Mouse (Mus musculus): ENCODE measurements around the gene Fanci.

The Fanci gene

GRCm38 (mm10) chr7:79464776-79465420 lies 73.2 kb downstream of the Fanci start:
- peak; percentile 41 to 56 for DNase-seq

DNA sequence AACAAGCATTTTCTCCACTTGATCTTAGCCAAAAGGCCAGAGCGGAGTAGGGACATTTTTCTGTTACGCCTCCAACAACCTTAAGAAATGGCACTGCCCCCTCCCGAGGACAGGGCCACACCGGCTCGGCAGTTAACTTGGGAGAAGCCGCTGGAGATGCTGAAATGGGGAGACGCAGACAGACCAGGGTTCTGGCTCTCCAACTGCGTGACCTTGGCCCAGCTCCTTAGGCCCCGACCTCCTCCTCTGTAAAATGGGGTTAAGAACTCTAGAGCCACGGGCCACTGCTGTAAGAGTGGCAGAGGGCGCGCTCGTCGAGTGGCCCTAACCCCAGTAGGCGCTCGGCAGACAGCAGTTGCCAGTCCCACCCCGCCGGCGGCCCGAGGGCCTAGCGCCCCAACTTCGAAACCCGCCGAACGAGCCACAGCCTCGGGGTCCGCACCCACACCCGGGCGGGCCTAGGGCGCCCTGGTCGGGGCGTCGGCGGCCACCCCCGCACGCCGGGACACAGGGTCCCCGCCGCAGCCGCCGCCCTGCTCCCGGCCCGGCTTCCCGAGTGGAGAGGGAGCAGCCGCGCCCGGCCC lies 73.8 kb downstream of the Fanci start:
- DNase-seq: peak in 1 of 2 experiments; percentile 47

- DNase-seq: peak; percentile 98 to 100
Observed at GRCm38 (mm10) chr7:79466053-79466901, 74.5 kb downstream of the Fanci start, which contains the start of gene Polg. Gene Polg, minus strand, starts transcription at chr7:79466362.

DNA sequence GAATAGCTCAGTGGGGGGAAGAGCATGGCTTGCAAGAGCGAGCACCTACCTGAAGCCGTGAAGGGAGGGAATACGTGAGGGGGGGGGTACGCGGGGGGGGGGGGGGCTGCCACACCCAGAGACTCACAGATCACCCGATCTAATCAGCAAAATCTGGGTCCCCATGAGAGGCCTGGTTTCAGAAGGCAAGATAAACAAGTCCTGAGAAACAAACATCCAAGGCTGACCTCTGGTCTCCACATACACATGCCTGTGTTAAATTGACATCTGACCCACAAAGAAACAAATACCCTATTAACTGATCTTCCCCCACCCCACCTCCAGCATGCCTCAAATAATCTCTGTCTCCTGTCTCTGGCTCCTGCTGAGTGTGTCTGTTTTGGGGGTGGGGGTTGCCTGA lies 76.2 kb downstream of the Fanci start:
- no peak for DNase-seq

DNA sequence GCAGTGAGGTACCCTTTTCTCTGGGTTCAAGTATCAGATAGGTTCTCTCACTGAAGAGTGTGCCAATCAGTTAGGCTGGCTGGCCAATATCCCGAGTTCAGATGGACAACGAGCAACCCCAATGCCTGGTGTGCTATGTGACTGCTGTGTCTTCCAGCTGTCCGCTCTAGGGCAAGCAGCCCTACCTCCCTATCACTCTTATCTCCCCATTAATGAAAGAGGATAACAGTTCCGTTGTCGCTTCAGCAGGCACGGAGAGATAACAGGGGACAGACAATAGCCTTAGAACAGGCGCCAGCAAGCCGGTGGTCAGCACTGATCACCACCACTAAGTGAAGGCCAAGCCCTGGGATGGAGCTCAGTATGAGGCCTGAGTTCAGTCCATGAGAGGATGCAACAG lies 77.3 kb downstream of the Fanci start:
- no peak for DNase-seq

- DNase-seq: no peak
Observed at GRCm38 (mm10) chr7:79469766-79470165, 78.0 kb downstream of the Fanci start.

DNA sequence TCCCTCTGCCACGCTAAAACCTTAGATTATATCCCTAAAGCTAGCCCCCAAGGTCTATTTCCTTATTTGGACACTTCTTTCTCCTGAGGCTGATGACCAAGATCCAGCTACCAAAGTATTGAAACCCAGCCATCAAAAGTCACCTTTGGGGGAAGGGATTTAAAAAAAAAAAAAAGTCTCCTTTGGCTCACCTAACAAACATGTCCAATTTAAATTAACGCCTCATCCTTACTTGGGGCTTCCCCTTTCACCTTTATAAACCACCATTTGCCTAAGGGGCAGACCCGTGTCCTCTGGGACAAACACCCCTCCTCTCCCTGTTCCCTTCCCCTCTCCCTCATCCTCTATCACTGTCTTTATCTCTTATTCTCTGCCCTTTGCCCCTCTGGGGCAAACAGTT lies 79.0 kb downstream of the Fanci start:
- DNase-seq: no peak

DNA sequence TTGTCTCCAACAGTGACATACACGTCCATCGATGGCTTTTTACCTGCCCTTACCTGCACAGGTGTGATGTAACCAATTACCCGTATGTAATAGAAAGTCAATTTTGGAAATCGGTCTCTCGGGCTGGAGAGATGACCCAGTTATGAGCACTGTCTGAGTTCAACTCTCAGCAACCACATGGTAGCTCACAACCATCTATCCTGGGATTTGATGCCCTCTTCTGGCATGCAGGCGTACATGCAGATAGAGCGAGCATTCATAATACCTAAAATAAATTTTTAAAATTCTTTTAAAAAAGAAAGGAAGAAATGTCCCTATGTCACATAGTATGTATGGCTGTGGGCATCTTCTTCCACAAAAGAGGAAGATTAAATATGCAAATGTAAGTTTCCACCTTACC lies 79.7 kb downstream of the Fanci start:
- DNase-seq: no peak

GRCm38 (mm10) chr7:79472792-79473191 lies 81.1 kb downstream of the Fanci start:
- no peak for DNase-seq

- no peak for DNase-seq
Observed at GRCm38 (mm10) chr7:79473496-79474194, 81.9 kb downstream of the Fanci start.

DNA sequence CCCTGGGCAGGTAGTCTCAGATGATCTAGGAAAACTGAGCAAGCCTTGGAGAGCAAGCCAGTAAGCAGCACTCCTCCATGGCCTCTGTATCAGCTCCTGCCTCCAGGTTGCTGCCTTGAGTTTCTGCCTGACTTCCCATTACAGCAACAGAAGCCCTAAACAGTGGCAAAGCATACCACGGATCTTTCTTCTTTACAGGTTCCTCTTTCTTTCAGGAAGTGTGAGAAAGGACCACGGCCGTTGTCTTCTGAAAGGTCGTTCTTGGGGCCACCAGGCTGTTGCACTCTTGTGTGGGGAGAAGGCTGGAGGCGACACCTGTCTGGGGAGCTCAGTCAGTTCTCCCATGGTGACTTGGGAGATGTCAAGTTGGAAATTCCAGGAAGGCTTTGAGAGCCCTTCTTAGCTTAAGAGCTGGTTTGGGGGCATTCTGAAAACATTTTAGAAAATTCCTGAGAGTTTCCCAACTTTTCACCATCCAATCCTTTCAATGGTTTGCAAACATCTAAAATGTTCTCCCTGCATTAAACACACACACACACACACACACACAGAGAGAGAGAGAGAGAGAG lies 83.2 kb downstream of the Fanci start:
- DNase-seq: no peak

GRCm38 (mm10) chr7:79486528-79486927 lies 94.8 kb downstream of the Fanci start:
- no peak for DNase-seq

DNA sequence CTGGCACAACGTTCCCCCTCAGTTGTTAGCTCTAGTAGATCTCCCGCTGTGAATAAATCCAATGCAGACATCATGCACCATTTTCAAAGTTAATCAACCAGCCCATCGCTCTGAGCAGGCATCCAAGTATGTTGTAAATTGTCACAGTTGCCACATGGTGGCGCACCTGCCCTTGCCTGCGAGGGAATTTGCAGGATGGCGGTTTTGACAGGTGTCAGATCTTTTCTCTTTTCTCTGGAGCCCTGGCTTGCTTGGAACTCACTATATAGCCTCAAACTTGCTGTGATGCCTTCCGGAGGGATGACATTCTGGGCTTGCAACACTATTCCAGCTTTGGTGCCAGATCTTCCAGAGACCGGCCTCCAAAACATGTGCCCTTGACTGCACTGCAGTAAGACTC lies 102.2 kb downstream of the Fanci start:
- peak; percentile 74 to 87 for DNase-seq

GRCm38 (mm10) chr7:79495988-79496815 lies 104.5 kb downstream of the Fanci start:
- peak; percentile 90 to 97 for DNase-seq

- peak in 1 of 2 experiments; percentile 35 for DNase-seq
Observed at GRCm38 (mm10) chr7:79496816-79497328, 105.1 kb downstream of the Fanci start.

DNA sequence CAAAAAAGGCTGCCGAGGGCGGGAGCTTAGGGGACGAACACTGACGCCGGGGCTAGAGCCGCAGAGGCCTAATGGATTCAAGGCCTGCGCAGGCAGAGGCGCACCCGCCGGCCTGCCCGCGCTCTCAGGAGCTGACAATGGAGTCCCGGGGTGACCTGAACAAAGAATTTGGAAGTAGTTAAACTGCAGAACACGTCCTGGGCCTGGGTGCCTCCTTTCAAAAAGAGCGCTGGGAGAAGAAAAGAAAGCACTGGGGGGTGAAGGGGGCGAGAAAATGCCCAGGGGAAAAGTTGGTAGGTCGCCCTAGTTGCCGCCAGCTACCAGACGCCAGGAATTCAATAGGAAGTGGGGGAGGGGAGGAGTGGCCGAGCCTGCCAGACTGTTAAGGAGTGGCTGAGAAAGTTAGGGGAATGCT lies 106.0 kb downstream of the Fanci start:
- peak in 1 of 2 experiments; percentile 41 for DNase-seq

GRCm38 (mm10) chr7:79498356-79498755 lies 106.6 kb downstream of the Fanci start:
- DNase-seq: peak in 1 of 2 experiments; percentile 10

DNA sequence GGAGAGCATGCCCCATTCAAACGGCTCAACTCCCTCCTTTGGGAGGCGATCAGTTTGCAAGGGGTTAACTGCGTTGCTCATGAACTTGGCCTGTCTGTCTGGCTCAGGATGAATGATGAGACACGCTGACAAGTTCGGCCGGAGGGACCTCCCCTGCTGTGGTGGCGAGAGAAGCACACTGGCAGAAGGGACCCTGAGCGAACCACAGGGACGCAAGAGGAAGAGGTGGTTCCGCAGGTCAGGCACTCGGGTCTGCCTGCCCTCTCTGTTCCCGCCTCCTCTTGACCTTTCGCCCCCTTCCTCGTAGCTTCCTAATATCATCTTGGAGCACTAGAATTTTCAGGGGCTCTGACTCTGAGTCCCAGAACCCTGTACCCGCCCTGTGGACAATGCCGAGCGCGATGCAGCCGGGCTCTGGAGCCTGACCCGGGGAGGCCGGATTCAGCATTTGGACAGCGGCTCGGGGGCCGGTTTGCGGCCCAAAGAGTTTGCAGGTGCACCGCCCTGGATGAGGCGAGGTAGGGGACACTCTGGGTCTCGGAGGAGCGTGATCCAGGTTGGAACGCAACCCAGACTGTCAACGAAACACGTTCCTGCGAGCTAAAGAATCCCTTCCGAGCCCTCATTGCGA lies 107.4 kb downstream of the Fanci start:
- DNase-seq: peak; percentile 53 to 69
